Mouse (Mus musculus) midbrain, embryonic 14.5 days (tissue): ENCODE measurements around the gene Fam222b. TPM values are rescaled to one million over a fixed set of nuclear protein-coding genes. Genes with fewer than 3 reads are reported as not detected.
A peak's percentile ranks its signal among the peaks of the same experiment; 100 is the strongest.

Source experiments
- microRNA counts: library from miRNA; unstranded; fragments of <30 nt; microRNA quantifications from one replicate; lab custom pipeline; 2016
- microRNA-seq: library from miRNA; unstranded; fragments of <30 nt; microRNA quantifications from one replicate; pipeline ENCODE4, GENCODE M21; 2016
- polyA plus RNA-seq: library from polyadenylated mRNA; unstranded; fragments of >200 nt; fragmentation: Nextera tagmentation; extraction: Ambion mirVana; gene quantifications from 2 replicates; pipeline ENCODE4 v1.2.1, GENCODE M21; 2014

The Fam222b gene
- polyA plus RNA-seq, 1 experiment from 2014 or later = 30.4 TPM

MicroRNAs within 50 kb of the gene (microRNA counts, 519-probe panel; counts per million panel counts)
- microRNA mmu-miR-144 (lab: Ali Mortazavi, UCI) (4,691 counts per million, percentile 38 among the panel's probes with 10 or more counts), microRNA mmu-miR-451 (lab: Ali Mortazavi, UCI) (3,507 counts per million, percentile 16 among the panel's probes with 10 or more counts)

Small RNA genes within 50 kb of the gene (microRNA-seq; reads per million reads assigned to microRNA genes)
- gene Mir144 (30.9 reads per million, percentile 44 among the genes with 10 or more reads in this experiment), gene Mir451a (not detected), gene Mir451b (not detected), gene Mir7653 (not detected)

Other genes with a start within 250 kb of the Fam222b start
- 4.0 and 4.2 TPM in 2 replicates for gene Pipox, start 200.6 kb upstream of the Fam222b start, polyA plus RNA-seq
- gene Sez6, start 163.9 kb upstream of the Fam222b start, polyA plus RNA-seq = 121 and 124 TPM in 2 replicates
- gene Phf12, start 111.9 kb upstream of the Fam222b start, polyA plus RNA-seq = 18.5 and 20.3 TPM in 2 replicates
- gene Dhrs13, start 62.4 kb upstream of the Fam222b start, polyA plus RNA-seq = 51.3 and 62.5 TPM in 2 replicates
- gene Flot2, start 56.7 kb upstream of the Fam222b start, polyA plus RNA-seq = 57.4 and 64.8 TPM in 2 replicates
- 33.2 and 35.8 TPM in 2 replicates for gene Eral1, start 14.3 kb upstream of the Fam222b start, polyA plus RNA-seq
- 68.4 and 103 TPM in 2 replicates for gene Traf4, start 70.9 kb downstream of the Fam222b start, polyA plus RNA-seq
- gene Nek8, start 82.0 kb downstream of the Fam222b start, polyA plus RNA-seq = 3.9 and 4.2 TPM in 2 replicates
- 6.4 and 6.9 TPM in 2 replicates for gene Tlcd1, start 82.1 kb downstream of the Fam222b start, polyA plus RNA-seq
- gene Rpl23a, start 88.9 kb downstream of the Fam222b start, polyA plus RNA-seq = 977 and 1,164 TPM in 2 replicates
- 51.7 and 53.3 TPM in 2 replicates for gene Rab34, start 93.8 kb downstream of the Fam222b start, polyA plus RNA-seq
- gene Proca1, start 98.7 kb downstream of the Fam222b start, polyA plus RNA-seq = 0.97 and 1.0 TPM in 2 replicates
- gene Sdf2, start 151.1 kb downstream of the Fam222b start, polyA plus RNA-seq = 84.5 and 99.1 TPM in 2 replicates
- gene Supt6, start 151.3 kb downstream of the Fam222b start, polyA plus RNA-seq = 21.2 and 29.5 TPM in 2 replicates
- gene 2610507B11Rik, start 167.1 kb downstream of the Fam222b start, polyA plus RNA-seq = 52.8 and 72.1 TPM in 2 replicates
- 0.15 and 0.34 TPM in 2 replicates for gene BC030499, start 196.2 kb downstream of the Fam222b start, polyA plus RNA-seq
- gene Spag5, start 206.9 kb downstream of the Fam222b start, polyA plus RNA-seq = 5.8 and 8.7 TPM in 2 replicates
- gene Aldoc, start 228.3 kb downstream of the Fam222b start, polyA plus RNA-seq = 71.2 and 89.5 TPM in 2 replicates
- 54.7 and 63.6 TPM in 2 replicates for gene Pigs, start 233.8 kb downstream of the Fam222b start, polyA plus RNA-seq
- gene Unc119, start 248.8 kb downstream of the Fam222b start, polyA plus RNA-seq = 78.3 and 98.1 TPM in 2 replicates